Mouse (Mus musculus) MEL (cell line): Measurements from ENCODE around the gene Hcn4. TPM values are rescaled to one million over a fixed set of nuclear protein-coding genes. Genes with fewer than 3 reads are reported as not detected.
A peak's percentile ranks its signal among the peaks of the same experiment; 100 is the strongest.

ENCODE experiments used
- DNase-seq: peaks from one replicate; pipeline ENCODE4 v3.0.0; 2011; ENCODE audit warnings: low read depth, low spot score
- H3K27ac ChIP-seq: 2 replicates; pipeline ENCODE4 v1.5.1; 2012; ENCODE audit warnings: low read depth, mild to moderate bottlenecking, control low read depth, low read length, moderate library complexity; ENCODE audit not compliant: control insufficient read depth
- H3K27me3 ChIP-seq, 2 experiments: fragments of 150-350 bp in 1 of 2; sonication (generic) in 1 of 2; 2 replicates each; pipeline ENCODE4 v1.6.1; 2012; ENCODE audit warnings: low read length in 2 of 2, mild to moderate bottlenecking in 2 of 2, improper control_type of control experiment in 1 of 2, moderate library complexity in 1 of 2; ENCODE audit not compliant: insufficient read depth in 2 of 2, control insufficient read depth in 1 of 2
- H3K36me3 ChIP-seq, 2 experiments: 2 replicates each; pipeline ENCODE4 v1.6.1; 2012 to 2014; ENCODE audit warnings: low read length in 2 of 2, improper control_type of control experiment in 1 of 2, inconsistent platforms in 1 of 2, mild to moderate bottlenecking in 1 of 2; ENCODE audit not compliant: insufficient read depth in 2 of 2, control insufficient read depth in 1 of 2
- H3K4me1 ChIP-seq, 2 experiments: fragments of 150-350 bp in 1 of 2; sonication (generic) in 1 of 2; 2 replicates each; pipeline ENCODE4 v1.6.1; 2012; ENCODE audit warnings: low read length in 2 of 2, improper control_type of control experiment in 1 of 2, mild to moderate bottlenecking in 1 of 2; ENCODE audit not compliant: insufficient read depth in 2 of 2, control insufficient read depth in 1 of 2
- H3K4me3 ChIP-seq, 2 experiments: fragments of 150-350 bp in 1 of 2; sonication (generic) in 1 of 2; 2 replicates each; pipeline ENCODE4 v1.5.1; 2012; ENCODE audit warnings: low read depth in 2 of 2, low read length in 2 of 2, mild to moderate bottlenecking in 2 of 2, moderate library complexity in 2 of 2, control low read depth in 1 of 2, improper control_type of control experiment in 1 of 2; ENCODE audit not compliant: control insufficient read depth in 1 of 2, insufficient read depth in 1 of 2
- H3K79me2 ChIP-seq: 2 replicates; pipeline ENCODE4 v1.6.1; 2012; ENCODE audit warnings: mild to moderate bottlenecking, low read length, moderate library complexity; ENCODE audit not compliant: control insufficient read depth, poor library complexity, insufficient read depth
- H3K9ac ChIP-seq: 2 replicates; pipeline ENCODE4 v1.6.1; 2012; ENCODE audit warnings: low read depth, mild to moderate bottlenecking, control low read depth, low read length, moderate library complexity; ENCODE audit not compliant: control insufficient read depth, poor library complexity, severe bottlenecking
- H3K9me3 ChIP-seq: fragments of 150-350 bp; sonication (generic); replicated peaks from 2 replicates; pipeline ENCODE4 v1.6.1; 2012; ENCODE audit warnings: mild to moderate bottlenecking, low read length, improper control_type of control experiment, moderate library complexity; ENCODE audit not compliant: insufficient read depth
- CHD2 ChIP-seq: IDR thresholded peaks from 2 replicates; pipeline ENCODE4 v1.6.1; 2011; ENCODE audit warnings: low read length, improper control_type of control experiment
- E2F4 ChIP-seq: IDR thresholded peaks from 2 replicates; pipeline ENCODE4 v1.6.1; 2011; ENCODE audit warnings: low read depth, low read length, improper control_type of control experiment, borderline replicate concordance
- ELF1 ChIP-seq: IDR thresholded peaks from 2 replicates; pipeline ENCODE4 v1.6.1; 2014; ENCODE audit warnings: low read depth, mild to moderate bottlenecking, inconsistent platforms, low read length, improper control_type of control experiment, moderate library complexity
- EP300 ChIP-seq, 2 experiments: IDR thresholded peaks; 2 replicates each; pipeline ENCODE4 v1.6.1; 2011; ENCODE audit warnings: improper control_type of control experiment in 2 of 2, low read length in 2 of 2, low read depth in 1 of 2, mild to moderate bottlenecking in 1 of 2
- GATA1 ChIP-seq: IDR thresholded peaks from 2 replicates; pipeline ENCODE4 v1.6.1; 2011; ENCODE audit warnings: low read depth, low read length, improper control_type of control experiment
- MAX ChIP-seq: IDR thresholded peaks from 2 replicates; pipeline ENCODE4 v1.6.1; 2011; ENCODE audit warnings: low read length, improper control_type of control experiment
- MAZ ChIP-seq: IDR thresholded peaks from 2 replicates; pipeline ENCODE4 v1.6.1; 2012; ENCODE audit warnings: low read depth, mild to moderate bottlenecking, inconsistent platforms, low read length, improper control_type of control experiment
- MEF2A ChIP-seq: IDR thresholded peaks from 2 replicates; pipeline ENCODE4 v1.6.1; 2014; ENCODE audit warnings: low read depth, mild to moderate bottlenecking, inconsistent platforms, low read length, improper control_type of control experiment; ENCODE audit not compliant: poor library complexity, insufficient replicate concordance, severe bottlenecking; ENCODE audit errors: extremely low read depth
- MYB ChIP-seq: IDR thresholded peaks from 2 replicates; pipeline ENCODE4 v1.6.1; 2011; ENCODE audit warnings: mild to moderate bottlenecking, low read depth, low read length, improper control_type of control experiment
- MYC ChIP-seq: IDR thresholded peaks from 2 replicates; pipeline ENCODE4 v1.6.1; 2011; ENCODE audit warnings: low read depth, mild to moderate bottlenecking, low read length, improper control_type of control experiment, moderate library complexity
- NELFE ChIP-seq: IDR thresholded peaks from 2 replicates; pipeline ENCODE4 v1.6.1; 2011; ENCODE audit warnings: low read depth, low read length, improper control_type of control experiment
- NRF1 ChIP-seq: IDR thresholded peaks from 2 replicates; pipeline ENCODE4 v1.6.1; 2014; ENCODE audit warnings: low read depth, mild to moderate bottlenecking, inconsistent platforms, low read length, improper control_type of control experiment, moderate library complexity; ENCODE audit not compliant: poor library complexity, insufficient read depth, severe bottlenecking
- RAD21 ChIP-seq: IDR thresholded peaks from 2 replicates; pipeline ENCODE4 v1.6.1; 2011; ENCODE audit warnings: mild to moderate bottlenecking, low read depth, low read length, improper control_type of control experiment
- SIN3A ChIP-seq: IDR thresholded peaks from 2 replicates; pipeline ENCODE4 v1.6.1; 2012; ENCODE audit warnings: low read length, improper control_type of control experiment, inconsistent platforms
- TBP ChIP-seq: IDR thresholded peaks from 2 replicates; pipeline ENCODE4 v1.8.0; 2011; ENCODE audit warnings: low read depth, low read length, improper control_type of control experiment
- TCF12 ChIP-seq: IDR thresholded peaks from 2 replicates; pipeline ENCODE4 v1.6.1; 2014; ENCODE audit warnings: low read depth, mild to moderate bottlenecking, inconsistent platforms, low read length, improper control_type of control experiment, moderate library complexity
- USF1 ChIP-seq: IDR thresholded peaks from 2 replicates; pipeline ENCODE4 v1.6.1; 2014; ENCODE audit warnings: low read depth, mild to moderate bottlenecking, inconsistent platforms, low read length, improper control_type of control experiment, moderate library complexity
- ZC3H11A ChIP-seq: IDR thresholded peaks from 2 replicates; pipeline ENCODE4 v1.6.1; 2012; ENCODE audit warnings: low read depth, mild to moderate bottlenecking, inconsistent platforms, low read length, improper control_type of control experiment
- polyA plus RNA-seq, 2 experiments: library from polyadenylated mRNA; stranded (reverse) in 1 of 2; unstranded in 1 of 2; fragments of >175 nt in 1 of 2; fragments of >200 nt in 1 of 2; gene quantifications; 2 replicates each; pipeline versions ENCODE4 v1.2.1 to v1.2.4; 2012; ENCODE audit warnings: low replicate concordance in 2 of 2, low read depth in 1 of 2; ENCODE audit not compliant: insufficient read length in 2 of 2, insufficient read depth in 1 of 2, missing spikeins in 1 of 2
- total RNA-seq: library from RNA; depleted of rRNA; stranded (reverse); fragments of 300-350 nt; gene quantifications from 2 replicates; pipeline ENCODE4 v1.2.3, GENCODE M21; 2012

Gene Hcn4
- total and polyA plus RNA-seq, 3 experiments: not detected

DNA sequence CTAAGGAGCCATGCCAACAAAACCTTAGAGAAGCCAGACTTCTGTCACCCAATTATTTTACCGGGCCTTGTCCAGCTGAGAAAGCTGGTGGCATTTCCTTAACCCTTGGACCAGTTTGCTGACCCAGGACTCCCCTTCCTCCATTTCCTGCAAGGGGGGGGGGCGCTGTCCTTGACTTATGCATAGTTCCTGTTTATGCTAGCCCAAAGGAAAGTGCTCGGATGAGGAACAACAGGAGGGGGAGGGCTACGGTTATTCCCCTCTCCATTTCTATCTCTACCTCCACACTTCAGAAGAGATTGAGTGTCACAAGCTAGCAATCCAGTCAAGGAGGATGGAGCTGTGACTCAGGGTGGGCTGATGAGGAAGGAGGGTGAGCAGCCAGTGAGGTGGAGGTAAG, 20.9 kb upstream of the Hcn4 start:
- H3K79me2 ChIP-seq: no peaks in the 10 kb centered on the region
- TF ChIP-seq USF1 (no peak), MAX (no peak), NRF1 (no peak), RAD21 (no peak), MEF2A (no peak), ELF1 (no peak), MAZ (no peak), TBP (no peak), SIN3A (no peak), MYB (no peak), E2F4 (no peak), MYC (no peak)
- no peak overlapping the region for H3K4me3 ChIP-seq
- H3K4me1 ChIP-seq: 0 out of 4 replicates have a peak, but pooled peaks cover 0 to 3% of the 10 kb centered on the region in 2 experiments
- no peaks in the 10 kb centered on the region for H3K9me3 ChIP-seq
- H3K27ac ChIP-seq: no peak overlapping the region
- H3K27me3 ChIP-seq: peaks cover 16 to 23% of the 10 kb centered on the region in 2 experiments
- DNase-seq: no peak
- H3K9ac ChIP-seq: no peak overlapping the region
- H3K36me3 ChIP-seq: no peaks in the 10 kb centered on the region

- Histone ChIP-seq H3K9ac (no peak overlapping the region), H3K4me1 (0 out of 4 replicates have a peak, but pooled peaks cover 0 to 3% of the 10 kb centered on the region in 2 experiments), H3K4me3 (no peak overlapping the region), H3K27me3 (peaks cover 16 to 20% of the 10 kb centered on the region in 2 experiments), H3K27ac (no peak overlapping the region), H3K36me3 (no peaks in the 10 kb centered on the region), H3K79me2 (no peaks in the 10 kb centered on the region), H3K9me3 (no peaks in the 10 kb centered on the region)
- no peak for TF ChIP-seq EP300 (IDR thresholded peaks at IDR 0.05; ENCODE audit: low read depth in 1 of 2, low read length in 2 of 2)
- DNase-seq: no peak
Measured at GRCm38 (mm10) chr9:58802802-58803201, 20.4 kb upstream of the Hcn4 start.

GRCm38 (mm10) chr9:58805601-58806318, 17.5 kb upstream of the Hcn4 start:
- H3K9ac ChIP-seq: no peak overlapping the region
- H3K4me3 ChIP-seq: no peak overlapping the region
- TF ChIP-seq USF1 (no peak), GATA1 (no peak), ZC3H11A (no peak), MYC (no peak), NELFE (no peak), RAD21 (no peak), TCF12 (no peak), TBP (no peak), CHD2 (no peak)
- H3K79me2 ChIP-seq: no peaks in the 10 kb centered on the region
- peaks cover 3 to 9% of the 10 kb centered on the region in 2 experiments for H3K27me3 ChIP-seq
- no peak overlapping the region for H3K27ac ChIP-seq
- H3K36me3 ChIP-seq: no peaks in the 10 kb centered on the region
- no peaks in the 10 kb centered on the region for H3K9me3 ChIP-seq
- DNase-seq: peak; percentile 71
- H3K4me1 ChIP-seq: 0 out of 4 replicates have a peak, but pooled peaks cover 0 to 3% of the 10 kb centered on the region in 2 experiments
